25 mouse cellular contexts compared by ENCODE assay signal in the genomic region with DNA sequence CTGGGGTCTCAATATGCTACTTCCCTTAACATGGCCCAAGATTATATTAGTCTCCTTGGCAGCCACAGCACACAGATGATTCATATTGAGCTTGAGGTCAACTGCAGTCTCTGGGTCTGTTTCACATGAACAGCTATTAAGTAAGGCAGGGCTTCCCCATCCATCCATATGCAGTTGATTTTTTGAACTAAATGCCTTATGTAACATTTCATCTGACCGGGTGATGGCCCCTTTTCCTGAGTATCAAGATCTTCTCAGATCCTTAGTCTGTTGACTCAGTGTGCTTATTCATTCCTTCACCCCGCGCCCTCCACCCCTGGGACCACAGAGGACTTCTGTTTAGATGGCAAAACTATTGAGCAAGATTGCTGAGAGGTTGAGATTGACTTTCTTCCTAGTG.
DNase-seq lines count a peak whose midpoint lies in the region; ATAC-seq and TF ChIP-seq lines count a peak whose summit lies in the region.
"Had no signal": no experiment of that assay in that cellular context is flagged by ENCODE, and none has a peak within 500 bp of the region (broad histone marks: within the 10 kb centered on the region; RNA-seq: fewer than 3 reads in every experiment).

No protein-coding gene starts in this region.

- no peaks in the 10 kb centered on the region for H3K36me3 ChIP-seq in lung, postnatal 0 days (ENCODE audit: insufficient read depth, low read length)
- H3K36me3 ChIP-seq: embryonic facial prominence, embryonic 12.5 days; embryonic facial prominence, embryonic 15.5 days; forebrain, embryonic 15.5 days; G1E had no signal

- 76% methylated on average over 3 of the region's 3 CpGs for WGBS in lung, postnatal 0 days
- WGBS in lung, adult 2 months: 88% methylated on average over 3 of the region's 3 CpGs

- no peaks in the 10 kb centered on the region for H3K4me1 ChIP-seq in lung, postnatal 0 days (ENCODE audit: insufficient read depth, low read depth, low read length)
- H3K4me1 ChIP-seq in lung, adult 2 months (ENCODE audit: control insufficient read depth, insufficient read depth, low read length): peaks cover 8% of the 10 kb centered on the region; the same call in 1 of the 2 replicates
- H3K4me1 ChIP-seq: forebrain, embryonic 13.5 days; forebrain, embryonic 15.5 days had no signal

- H3K4me2 ChIP-seq in lung, postnatal 0 days (replicated peaks; ENCODE audit: low read depth, low read length): no peak overlapping the region
- H3K4me2 ChIP-seq: embryonic facial prominence, embryonic 12.5 days; embryonic facial prominence, embryonic 15.5 days; forebrain, embryonic 13.5 days; forebrain, embryonic 15.5 days had no signal

- no peak for TF ChIP-seq EP300 in lung, postnatal 0 days (IDR thresholded peaks at IDR 0.05)

- H3K4me3 ChIP-seq in lung, postnatal 0 days (ENCODE audit: low read depth, low read length): no peak overlapping the region
- no peak overlapping the region for H3K4me3 ChIP-seq in lung, adult 2 months (replicated peaks; ENCODE audit: extremely low read depth, low read depth, low read length)
- H3K4me3 ChIP-seq: embryonic facial prominence, embryonic 12.5 days; embryonic facial prominence, embryonic 15.5 days; erythroblast, embryonic 14.5 days; forebrain, embryonic 13.5 days; forebrain, embryonic 15.5 days had no signal

- H3K27ac ChIP-seq in lung, postnatal 0 days (ENCODE audit: low read length): no peak overlapping the region
- H3K27ac ChIP-seq: embryonic facial prominence, embryonic 12.5 days; embryonic facial prominence, embryonic 15.5 days; forebrain, embryonic 13.5 days; forebrain, embryonic 15.5 days had no signal

- no peak overlapping the region for H3K9ac ChIP-seq in lung, postnatal 0 days (replicated peaks; ENCODE audit: low read depth)
- H3K9ac ChIP-seq: embryonic facial prominence, embryonic 12.5 days; embryonic facial prominence, embryonic 15.5 days; forebrain, embryonic 13.5 days; forebrain, embryonic 15.5 days; forebrain, postnatal 0 days had no signal

- no peak for TF ChIP-seq CTCF in lung, postnatal 0 days (IDR thresholded peaks at IDR 0.05)
- TF ChIP-seq CTCF in lung, adult 2 months (IDR thresholded peaks at IDR 0.05; ENCODE audit: insufficient read depth, low read length): no peak

- no peak for ATAC-seq in lung, postnatal 0 days
- ATAC-seq: CD4-positive, CD25-positive, alpha-beta regulatory T cell, adult 4 months; forebrain, embryonic 13.5 days; forebrain, embryonic 15.5 days; forebrain, postnatal 0 days had no signal

- DNase-seq in adrenal gland, adult 2 months: peak; percentile 34
- DNase-seq in adrenal gland, adult 18-20 months (ENCODE audit: low spot score in 2 of 2): no peak
- peak; percentile 14 for DNase-seq in lung, postnatal 0 days (ENCODE audit: low spot score)
- no peak for DNase-seq in lung, adult 2 months
- DNase-seq in 3T3-L1 (ENCODE audit: low read depth, low spot score): peak; percentile 86
- peak; percentile 65 for DNase-seq in NIH3T3 (ENCODE audit: low read depth)
- DNase-seq in thymus, postnatal 14 days: no peak
- DNase-seq in left cerebral cortex, adult 11 months (ENCODE audit: low spot score): no peak
- DNase-seq: adrenal gland, postnatal 10 days; adrenal gland, postnatal 25 days; cerebellum, adult 11 months; cerebellum, adult 18-20 months; cerebellum, adult 8-10 months; cerebellum, adult 9-11 months; cerebellum, postnatal 14 days; cerebellum, postnatal 36 days; embryo, embryonic 11 days; forebrain, postnatal 0 days had no signal

- no peaks in the 10 kb centered on the region for H3K27me3 ChIP-seq in lung, postnatal 0 days (replicated peaks; ENCODE audit: insufficient read depth, low read length)
- H3K27me3 ChIP-seq: embryonic facial prominence, embryonic 12.5 days; embryonic facial prominence, embryonic 15.5 days; forebrain, embryonic 13.5 days; forebrain, embryonic 15.5 days had no signal

- TF ChIP-seq POLR2A in lung, adult 2 months (IDR thresholded peaks at IDR 0.05; ENCODE audit: borderline replicate concordance, extremely low read depth, low read depth, low read length): no peak

- H3K9me3 ChIP-seq in lung, postnatal 0 days (ENCODE audit: low read length): no peaks in the 10 kb centered on the region
- H3K9me3 ChIP-seq: embryonic facial prominence, embryonic 12.5 days; embryonic facial prominence, embryonic 15.5 days; forebrain, embryonic 13.5 days; forebrain, embryonic 15.5 days; G1E had no signal

Comparison
In these comparisons a context has a peak if more than half of its experiments do, and no peak if none do; other contexts are left out.
1. DNase-seq: peak in adrenal gland, adult 2 months (single experiment), lung, postnatal 0 days (single experiment), 3T3-L1 (single experiment) and NIH3T3 (single experiment); none in adrenal gland, adult 18-20 months (0 of 2), lung, adult 2 months (single experiment), thymus, postnatal 14 days (single experiment) and left cerebral cortex, adult 11 months (single experiment).